Mouse (Mus musculus) midbrain, embryonic 16.5 days (tissue): Measurements from ENCODE around the gene Lpo. TPM values are rescaled to one million over a fixed set of nuclear protein-coding genes. Genes with fewer than 3 reads are reported as not detected.

Experiments used
- ATAC-seq: fragments of 200-750 bp; cut with Nextera tagmentation; 2 replicates; pipeline ENCODE4 v1.8.0; 2017; ENCODE audit warnings: moderate TSS enrichment
- H3K27ac ChIP-seq: fragments of 300-500 bp; sonication (generic); 2 replicates; pipeline ENCODE4 v1.5.1; 2014; ENCODE audit warnings: mild to moderate bottlenecking, low read length, mixed read lengths
- H3K27me3 ChIP-seq: fragments of 300-500 bp; sonication (generic); 2 replicates; pipeline ENCODE4 v1.6.1; 2014; ENCODE audit warnings: low read depth, low read length, mixed read lengths; ENCODE audit not compliant: control insufficient read depth, insufficient read depth
- H3K36me3 ChIP-seq: fragments of 300-500 bp; sonication (generic); 2 replicates; pipeline ENCODE4 v1.6.1; 2014; ENCODE audit warnings: mild to moderate bottlenecking, low read length, moderate library complexity, mixed read lengths; ENCODE audit not compliant: control insufficient read depth, insufficient read depth
- H3K4me1 ChIP-seq: fragments of 300-500 bp; sonication (generic); 2 replicates; pipeline ENCODE4 v1.6.1; 2014; ENCODE audit warnings: mild to moderate bottlenecking, low read length, mixed read lengths; ENCODE audit not compliant: control insufficient read depth, insufficient read depth
- H3K4me2 ChIP-seq: fragments of 300-500 bp; sonication (generic); 2 replicates; pipeline ENCODE4 v1.6.1; 2014; ENCODE audit warnings: mild to moderate bottlenecking, low read length, mixed read lengths
- H3K4me3 ChIP-seq: fragments of 300-500 bp; sonication (generic); 2 replicates; pipeline ENCODE4 v1.5.1; 2014; ENCODE audit warnings: low read depth, mild to moderate bottlenecking, low read length, moderate library complexity, mixed read lengths
- H3K9ac ChIP-seq: fragments of 300-500 bp; sonication (generic); 2 replicates; pipeline ENCODE4 v1.6.1; 2014; ENCODE audit warnings: low read depth, low read length, mixed read lengths
- H3K9me3 ChIP-seq: fragments of 300-500 bp; sonication (generic); replicated peaks from 2 replicates; pipeline ENCODE4 v1.6.1; 2014; ENCODE audit warnings: mild to moderate bottlenecking, low read length, mixed read lengths; ENCODE audit not compliant: control insufficient read depth, poor library complexity, severe bottlenecking
- WGBS: fragments of 180-500 bp; shearing (Covaris S2); extraction: QIAGEN DNeasy Blood & Tissue Kit; methylation state at CpG from one replicate; pipeline ENCODE4 v1.1.7; 2014; 5-methylcytosine and 5-hydroxymethylcytosine counted together
- microRNA counts: library from miRNA; unstranded; fragments of <30 nt; microRNA quantifications from one replicate; lab custom pipeline; 2016
- microRNA-seq: library from miRNA; unstranded; fragments of <30 nt; microRNA quantifications from one replicate; pipeline ENCODE4, GENCODE M21; 2017
- polyA plus RNA-seq: library from polyadenylated mRNA; unstranded; fragments of >200 nt; fragmentation: Nextera tagmentation; extraction: Ambion mirVana; gene quantifications from 2 replicates; pipeline ENCODE4 v1.2.1, GENCODE M21; 2015

Gene Lpo
- polyA plus RNA-seq, 1 experiment from 2014 or later = 3.8 TPM

- Histone ChIP-seq H3K4me1 (peaks cover 23% of the 10 kb centered on the region), H3K4me3 (no peak overlapping the region), H3K9ac (no peak overlapping the region), H3K27ac (peak overlapping the region; percentile 90; the same call in 1 of the 2 replicates), H3K9me3 (no peaks in the 10 kb centered on the region), H3K27me3 (no peaks in the 10 kb centered on the region), H3K4me2 (no peak overlapping the region; the same call in 1 of the 2 replicates), H3K36me3 (no peaks in the 10 kb centered on the region)
- WGBS = 80% methylated on average over 4 of the region's 4 CpGs
- ATAC-seq = no peak
Measured at GRCm38 (mm10) chr11:87758957-87759608, 69.0 kb downstream of the Lpo start.

- whole genome bisulfite sequencing = 79% methylated on average over 7 of the region's 7 CpGs
- H3K27ac ChIP-seq = no peak overlapping the region
- H3K27me3 ChIP-seq = no peaks in the 10 kb centered on the region
- no peaks in the 10 kb centered on the region for H3K36me3 ChIP-seq
- peaks cover 23% of the 10 kb centered on the region for H3K4me1 ChIP-seq
- H3K4me2 ChIP-seq = no peak overlapping the region
- ATAC-seq = no peak
- H3K9me3 ChIP-seq = no peaks in the 10 kb centered on the region
- no peak overlapping the region for H3K4me3 ChIP-seq
- H3K9ac ChIP-seq = no peak overlapping the region
Measured at GRCm38 (mm10) chr11:87758161-87758911, 69.8 kb downstream of the Lpo start.

GRCm38 (mm10) chr11:87757001-87757954 lies 70.8 kb downstream of the Lpo start:
- H3K9me3 ChIP-seq = no peaks in the 10 kb centered on the region
- H3K27me3 ChIP-seq = no peaks in the 10 kb centered on the region
- H3K4me1 ChIP-seq = peaks cover 15% of the 10 kb centered on the region
- no peak for ATAC-seq
- H3K4me3 ChIP-seq = no peak overlapping the region
- no peak overlapping the region for H3K27ac ChIP-seq
- H3K36me3 ChIP-seq = no peaks in the 10 kb centered on the region
- H3K4me2 ChIP-seq = no peak overlapping the region
- WGBS = 92% methylated on average over 25 of the region's 25 CpGs
- H3K9ac ChIP-seq = no peak overlapping the region

MicroRNA genes within 50 kb of the gene (microRNA counts, 519-probe panel; counts per million panel counts)
- 2,315 counts per million, percentile 69 among the panel's probes with 10 or more counts for microRNA mmu-miR-142-3p (lab: Ali Mortazavi, UCI)
- microRNA mmu-miR-142-5p (lab: Ali Mortazavi, UCI) = 2,983 counts per million, percentile 87 among the panel's probes with 10 or more counts

Small RNA genes lying within 50 kb of the gene (microRNA-seq; reads per million reads assigned to microRNA genes)
- gene Mir142 = not detected
- not detected for gene Mir142b

Other genes starting within 250 kb of the Lpo start
- gene Mtmr4, start 236.1 kb downstream of the Lpo start, polyA plus RNA-seq = 54.5 and 58.2 TPM in 2 replicates
- 0.39 and 0.57 TPM in 2 replicates for gene Hsf5, start 211.1 kb downstream of the Lpo start, polyA plus RNA-seq
- 0.68 and 1.4 TPM in 2 replicates for gene Rnf43, start 165.6 kb downstream of the Lpo start, polyA plus RNA-seq
- gene Supt4a, start 90.7 kb downstream of the Lpo start, polyA plus RNA-seq = 127 TPM in 2 replicates
- gene Tspoap1, start 67.7 kb downstream of the Lpo start, polyA plus RNA-seq = 62.6 and 68.5 TPM in 2 replicates
- 0.08 and 0.22 TPM in 2 replicates for gene Mpo, start 34.7 kb downstream of the Lpo start, polyA plus RNA-seq
- gene Mks1, start 24.9 kb upstream of the Lpo start, polyA plus RNA-seq = 11.0 and 13.2 TPM in 2 replicates
- gene Epx, start 47.2 kb upstream of the Lpo start, polyA plus RNA-seq = 0.34 and 0.57 TPM in 2 replicates
- gene Olfr462, start 64.0 kb upstream of the Lpo start, polyA plus RNA-seq = not detected in 2 replicates
- gene Olfr463, start 69.1 kb upstream of the Lpo start, polyA plus RNA-seq = not detected in 2 replicates
- gene Olfr464, start 92.7 kb upstream of the Lpo start, polyA plus RNA-seq = 0.20 TPM in 2 replicates
- 57.3 and 58.8 TPM in 2 replicates for gene Dynll2, start 159.2 kb upstream of the Lpo start, polyA plus RNA-seq
- 200 and 230 TPM in 2 replicates for gene Srsf1, start 219.1 kb upstream of the Lpo start, polyA plus RNA-seq
- 39.5 and 47.4 TPM in 2 replicates for gene Vezf1, start 240.0 kb upstream of the Lpo start, polyA plus RNA-seq